Mouse (Mus musculus): ENCODE results near the gene Tbcel.

Gene Tbcel

DNA sequence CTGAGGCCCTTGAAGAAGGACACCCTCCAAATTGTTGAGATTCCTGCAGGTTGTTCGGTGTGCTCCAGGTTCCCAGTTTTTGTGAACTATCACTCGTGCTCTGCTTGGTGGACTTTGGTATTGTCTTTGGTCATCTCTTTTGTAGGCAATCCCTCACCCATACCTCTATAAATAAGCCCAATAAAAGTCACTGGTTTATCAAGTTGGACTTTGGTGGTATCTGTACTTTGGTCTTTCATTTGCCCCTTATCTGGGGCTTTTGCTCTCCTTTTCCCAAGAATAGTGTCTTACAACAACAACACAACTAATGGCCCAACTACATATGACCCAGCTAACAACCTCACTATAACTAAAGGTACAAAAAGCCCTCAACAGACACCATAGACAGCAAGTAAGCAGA is 66.4 kb downstream of the Tbcel start:
- no peak for DNase-seq (ENCODE audit: low spot score)

DNA sequence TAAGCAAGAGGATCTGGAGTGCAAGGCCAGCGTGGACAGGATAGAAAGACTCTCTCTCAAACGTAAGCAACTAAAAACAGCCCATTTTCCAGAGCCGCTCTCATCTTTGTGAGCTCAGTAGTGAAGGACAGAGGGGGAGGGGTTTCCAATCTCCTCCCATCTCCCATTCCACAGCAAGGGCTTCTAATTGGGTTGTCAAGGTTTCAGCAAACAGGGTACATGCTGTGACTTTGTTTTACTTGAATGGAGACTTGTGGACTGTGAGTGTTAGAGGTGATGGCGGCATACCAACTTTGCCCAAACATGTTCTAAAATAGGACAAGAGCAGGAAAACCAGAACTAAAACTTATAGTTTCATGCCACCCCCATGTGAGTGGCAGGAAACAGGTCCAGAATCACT is 68.2 kb downstream of the Tbcel start:
- DNase-seq (ENCODE audit: low spot score): no peak

DNA sequence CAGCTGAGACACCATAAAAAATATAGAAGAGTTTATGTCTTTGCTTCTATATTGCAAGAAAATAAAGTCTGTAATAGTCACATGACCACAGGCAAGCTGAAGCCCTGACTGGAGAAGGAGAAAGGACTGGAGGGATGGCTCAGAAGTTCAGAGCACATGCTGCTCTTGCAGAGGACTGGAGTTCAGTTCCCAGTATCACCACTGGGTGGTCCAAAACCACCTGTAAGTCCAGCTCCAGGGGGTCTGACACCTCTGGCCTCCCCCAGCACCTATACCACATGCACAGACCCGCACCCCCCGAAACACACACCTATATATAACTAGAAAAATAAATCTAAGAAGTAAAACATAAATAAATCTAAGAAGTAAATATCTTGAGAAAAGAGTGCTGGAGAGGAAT is 75.5 kb downstream of the Tbcel start:
- DNase-seq (ENCODE audit: low spot score): no peak

- DNase-seq (ENCODE audit: low spot score): no peak
Measured at GRCm38 (mm10) chr9:42431606-42432005, 76.0 kb downstream of the Tbcel start.

- no peak for DNase-seq (ENCODE audit: low spot score)
Measured at GRCm38 (mm10) chr9:42428060-42428924, 79.3 kb downstream of the Tbcel start.

DNA sequence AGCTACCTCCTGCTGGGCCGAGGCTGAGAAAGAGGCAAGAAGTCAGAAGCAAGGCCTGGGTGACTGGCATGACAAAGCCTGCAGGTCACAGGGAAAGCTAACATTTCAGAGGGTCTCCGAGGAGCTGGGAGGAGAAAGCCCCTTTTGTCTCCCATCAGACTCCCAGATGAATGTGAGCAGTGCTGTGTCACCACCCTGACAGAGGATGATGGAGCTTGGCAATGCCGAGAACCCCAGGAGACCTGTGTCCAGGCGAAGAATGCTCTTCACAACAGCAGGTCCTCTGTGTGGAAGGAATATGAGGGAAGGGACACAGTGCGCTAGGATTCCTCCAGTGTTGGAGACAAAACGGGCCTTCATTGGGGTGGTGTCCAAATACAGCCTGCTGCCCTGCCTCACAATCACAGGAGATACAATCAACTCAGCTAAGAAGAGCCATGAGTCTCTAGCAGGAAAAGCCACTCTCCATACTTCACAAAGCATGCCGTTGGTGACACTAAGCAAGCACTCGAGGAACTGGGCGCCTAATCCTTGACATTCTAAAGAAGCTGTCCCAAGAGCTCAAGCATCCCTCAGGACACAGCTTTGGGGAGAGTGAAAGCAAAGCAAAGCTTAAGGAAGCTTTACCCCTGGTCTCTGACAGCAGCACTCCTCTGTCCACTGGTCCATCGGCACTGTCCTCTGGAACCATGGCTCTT is 80.8 kb downstream of the Tbcel start:
- DNase-seq (ENCODE audit: low spot score): no peak

- DNase-seq (ENCODE audit: low spot score): no peak
Measured at GRCm38 (mm10) chr9:42423649-42424048, 84.0 kb downstream of the Tbcel start.

DNA sequence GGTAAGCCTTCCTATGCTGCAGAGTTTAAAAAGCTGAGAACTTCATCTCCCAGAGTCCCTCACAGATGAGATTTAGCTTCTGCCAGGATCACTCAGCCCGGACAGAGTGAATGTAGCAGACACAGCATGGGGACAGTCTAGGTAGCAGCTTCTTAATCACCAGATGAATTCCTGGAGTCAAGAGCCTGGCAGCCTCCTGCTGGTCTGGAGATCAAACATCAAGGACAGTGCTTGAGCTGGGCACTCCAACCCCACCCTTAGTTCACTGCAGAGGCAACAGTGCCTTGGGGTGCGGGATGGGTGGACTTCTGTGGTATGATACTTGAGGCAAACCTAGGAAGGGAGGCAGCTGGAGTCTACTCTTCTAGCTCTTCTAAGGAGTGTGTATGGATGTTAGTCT is 87.9 kb downstream of the Tbcel start:
- DNase-seq (ENCODE audit: low spot score): no peak

DNA sequence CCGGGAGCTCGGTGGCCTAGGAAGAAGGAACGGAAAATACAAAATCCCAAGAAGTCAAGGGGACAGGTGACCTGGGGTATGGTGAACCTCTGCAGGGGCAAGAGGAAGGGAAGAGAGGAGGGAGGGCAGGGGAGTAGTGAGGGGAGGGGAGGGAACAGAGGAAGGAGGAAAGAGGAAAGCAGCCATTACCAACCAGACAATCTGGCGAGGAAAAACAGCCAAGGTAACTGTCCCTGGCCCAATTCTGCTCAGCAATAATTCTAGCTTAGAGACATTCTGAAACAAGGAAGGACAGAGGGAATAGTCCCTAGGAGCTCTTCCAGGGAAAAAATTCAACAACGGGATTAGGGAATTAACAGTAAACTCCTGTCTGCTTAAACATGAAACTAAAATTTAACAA is 88.8 kb downstream of the Tbcel start:
- DNase-seq (ENCODE audit: low spot score): no peak

- no peak for DNase-seq (ENCODE audit: low spot score)
Measured at GRCm38 (mm10) chr9:42417352-42417952, 90.2 kb downstream of the Tbcel start.

- no peak for DNase-seq (ENCODE audit: low spot score)
Measured at GRCm38 (mm10) chr9:42415184-42415583, 92.4 kb downstream of the Tbcel start.

- no peak for DNase-seq (ENCODE audit: low spot score)
Measured at GRCm38 (mm10) chr9:42413345-42413744, 94.3 kb downstream of the Tbcel start.

- DNase-seq (ENCODE audit: low spot score): no peak
Measured at GRCm38 (mm10) chr9:42411296-42411695, 96.3 kb downstream of the Tbcel start.

DNA sequence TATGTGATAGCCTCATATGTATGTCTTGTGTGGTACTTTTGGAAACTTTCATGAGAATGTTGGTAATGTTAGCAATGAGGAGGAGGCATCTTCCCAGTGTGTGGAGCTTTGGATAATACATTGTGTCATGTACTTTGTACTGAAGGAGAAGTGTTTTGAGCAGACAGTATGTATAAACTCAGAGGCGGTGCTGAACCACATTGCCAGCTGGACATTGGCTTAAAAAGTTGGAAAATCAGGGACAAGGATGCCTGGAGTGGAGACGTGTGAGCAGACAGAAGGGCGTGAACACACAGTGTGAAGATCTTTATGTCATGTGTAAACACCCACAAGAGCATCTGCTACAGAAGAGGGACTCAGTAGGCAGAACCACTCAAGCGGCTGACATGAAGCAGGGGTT is 101.9 kb downstream of the Tbcel start:
- no peak for DNase-seq (ENCODE audit: low spot score)

DNA sequence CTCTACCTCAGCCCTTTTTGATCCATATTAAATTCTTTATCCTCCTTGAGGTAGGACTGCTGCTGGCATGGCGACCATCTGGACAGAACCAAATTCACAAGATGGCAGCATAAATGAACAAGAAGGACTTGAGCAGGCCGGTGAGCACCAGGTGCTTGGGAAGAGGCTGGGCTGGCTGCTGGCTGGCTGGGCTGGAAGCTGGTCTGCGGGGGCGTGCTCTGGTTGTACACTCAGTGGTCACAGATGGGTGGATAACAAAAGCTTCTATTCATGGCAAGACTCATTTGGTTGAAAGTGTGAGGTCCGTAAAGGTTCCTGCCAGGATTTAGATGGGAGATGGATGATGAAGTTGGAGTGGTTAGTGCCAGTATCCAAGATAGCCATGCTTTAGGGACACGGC is 106.1 kb downstream of the Tbcel start:
- DNase-seq (ENCODE audit: low spot score): no peak

GRCm38 (mm10) chr9:42399829-42400228 is 107.8 kb downstream of the Tbcel start, which contains the start of gene Tecta:
TSS of gene Tecta (minus strand) at chr9:42399929.
- DNase-seq (ENCODE audit: low spot score): no peak

DNA sequence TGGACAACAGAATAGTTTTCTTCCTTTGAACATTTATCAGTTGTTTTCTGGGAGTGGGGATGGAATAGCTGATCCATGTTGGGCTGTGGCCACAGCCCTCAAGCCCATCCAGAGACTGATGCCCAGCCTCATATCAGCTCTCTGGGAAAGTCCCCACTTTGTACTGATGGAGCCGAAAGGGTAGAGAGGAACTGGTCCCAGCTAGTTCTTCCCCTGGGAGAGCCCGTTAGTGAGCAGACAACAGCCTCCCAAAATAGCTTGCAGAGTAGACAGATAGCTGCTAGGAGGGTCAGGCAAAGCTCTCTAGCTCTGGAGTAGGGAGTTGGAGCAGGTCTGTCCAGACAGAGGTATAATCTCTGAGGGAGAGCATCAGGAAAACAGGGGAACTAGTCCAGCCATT is 111.5 kb downstream of the Tbcel start:
- DNase-seq (ENCODE audit: low spot score): no peak

- DNase-seq (ENCODE audit: low spot score): no peak
Measured at GRCm38 (mm10) chr9:42394903-42395302, 112.7 kb downstream of the Tbcel start.

DNA sequence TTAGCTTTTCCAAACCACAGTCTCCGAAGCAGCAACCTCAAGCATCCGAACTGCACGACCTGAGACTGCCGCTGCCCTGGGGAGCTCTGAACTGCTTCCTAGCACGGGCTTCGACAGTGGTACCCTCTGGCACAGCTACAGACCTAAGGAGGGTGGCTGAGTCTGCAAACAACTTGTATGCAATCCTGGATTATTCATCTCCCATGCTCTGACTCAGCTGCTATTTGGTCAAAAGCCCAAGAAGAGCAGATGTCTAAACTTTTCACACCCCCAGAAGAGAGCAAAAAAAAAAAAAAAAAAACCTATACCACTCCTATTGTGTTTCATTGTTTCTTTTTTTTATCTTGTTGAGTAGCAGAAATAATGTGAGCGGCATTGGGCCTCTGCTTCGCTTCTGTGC is 113.3 kb downstream of the Tbcel start:
- no peak for DNase-seq (ENCODE audit: low spot score)

- no peak for DNase-seq (ENCODE audit: low spot score)
Measured at GRCm38 (mm10) chr9:42392927-42393326, 114.7 kb downstream of the Tbcel start.

GRCm38 (mm10) chr9:42388490-42388889 is 119.1 kb downstream of the Tbcel start:
- DNase-seq (ENCODE audit: low spot score): no peak

DNA sequence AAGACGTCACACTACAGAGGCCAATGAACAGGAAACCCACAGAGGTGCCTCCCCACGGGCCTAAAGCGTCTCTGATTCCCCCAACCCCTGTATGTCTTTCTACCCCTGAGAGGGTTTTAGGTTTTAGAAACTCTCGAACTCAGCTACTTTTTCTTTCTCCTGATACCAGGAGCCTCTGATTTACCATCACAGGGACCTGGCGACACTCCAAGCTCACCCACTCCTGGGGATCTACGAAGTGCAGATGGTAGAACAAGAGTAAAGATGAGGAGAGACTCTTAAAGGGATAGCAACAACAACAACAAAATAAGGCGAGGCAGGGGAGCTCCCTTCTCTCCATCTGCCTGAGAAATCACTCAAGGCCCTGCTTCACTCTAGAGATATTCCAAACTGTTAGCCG is 120.6 kb downstream of the Tbcel start:
- no peak for DNase-seq (ENCODE audit: low spot score)

DNA sequence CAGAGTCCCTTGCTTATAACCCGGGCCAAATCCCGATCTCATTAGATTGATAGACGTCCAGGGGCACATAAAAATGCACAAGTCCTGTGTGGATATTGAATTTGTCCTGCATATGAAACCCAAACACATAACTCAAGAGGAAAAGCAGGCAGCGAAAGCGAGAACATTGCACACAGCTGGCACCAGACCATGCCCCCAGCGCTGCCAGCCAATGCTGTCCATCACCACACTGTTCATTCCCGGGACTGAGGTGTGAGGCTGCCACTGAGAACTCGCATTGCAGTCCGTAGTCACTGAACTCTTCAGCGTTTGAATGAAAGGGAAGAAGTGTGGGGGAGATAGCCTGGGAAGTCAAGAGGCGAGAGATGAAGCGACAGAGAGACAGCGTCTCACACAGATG is 122.0 kb downstream of the Tbcel start:
- no peak for DNase-seq (ENCODE audit: low spot score)
